Mouse (Mus musculus) ovary, postnatal 10 days (tissue): ENCODE data around the gene Gm49396.

Source experiments
- DNase-seq: peaks from one replicate; pipeline ENCODE4 v3.0.0; 2022; ENCODE audit warnings: low spot score

Gene Gm49396

GRCm38 (mm10) chr7:30563117-30563905 is at the start of gene Gm49396, which contains the start of the genes U2af1l4 and Psenen:
Gene Gm49396, plus strand, starts transcription at chr7:30563344.
Gene U2af1l4, plus strand, starts transcription at chr7:30563301.
Gene Psenen, minus strand, starts transcription at chr7:30563627.
- peak; percentile 83 for DNase-seq

GRCm38 (mm10) chr7:30515003-30515760 is 48.0 kb upstream of the Gm49396 start:
- no peak for DNase-seq

GRCm38 (mm10) chr7:30518325-30518724 is 44.8 kb upstream of the Gm49396 start:
- no peak for DNase-seq

- DNase-seq = no peak
These were observed 42.7 kb upstream of the Gm49396 start for GRCm38 (mm10) chr7:30520396-30520795.

GRCm38 (mm10) chr7:30520856-30521255 is 42.3 kb upstream of the Gm49396 start:
- DNase-seq = no peak

- DNase-seq = no peak
These were observed 40.3 kb upstream of the Gm49396 start for GRCm38 (mm10) chr7:30522871-30523270.

GRCm38 (mm10) chr7:30524487-30524886 is 38.7 kb upstream of the Gm49396 start:
- no peak for DNase-seq

GRCm38 (mm10) chr7:30525954-30526353 is 37.2 kb upstream of the Gm49396 start:
- DNase-seq = no peak

- DNase-seq = no peak
These were observed 36.7 kb upstream of the Gm49396 start for GRCm38 (mm10) chr7:30526399-30526798.

- no peak for DNase-seq
These were observed 36.2 kb upstream of the Gm49396 start for GRCm38 (mm10) chr7:30526981-30527380.

GRCm38 (mm10) chr7:30531291-30531815 is 31.8 kb upstream of the Gm49396 start:
- DNase-seq = no peak

- no peak for DNase-seq
These were observed 30.2 kb upstream of the Gm49396 start for GRCm38 (mm10) chr7:30532931-30533330.

- no peak for DNase-seq
These were observed 29.1 kb upstream of the Gm49396 start for GRCm38 (mm10) chr7:30533941-30534632.

- peak; percentile 85 for DNase-seq
These were observed 28.2 kb upstream of the Gm49396 start, which contains the start of gene Arhgap33 for GRCm38 (mm10) chr7:30534633-30535577. Gene Arhgap33, minus strand, starts transcription at chr7:30535060.

GRCm38 (mm10) chr7:30540572-30540971 is 22.6 kb upstream of the Gm49396 start:
- DNase-seq = no peak

- no peak for DNase-seq
These were observed 18.8 kb upstream of the Gm49396 start for GRCm38 (mm10) chr7:30544327-30544726.

- no peak for DNase-seq
These were observed 13.3 kb upstream of the Gm49396 start for GRCm38 (mm10) chr7:30549880-30550279.

- no peak for DNase-seq
These were observed 12.5 kb upstream of the Gm49396 start for GRCm38 (mm10) chr7:30550603-30551002.

GRCm38 (mm10) chr7:30551445-30552101 is 11.6 kb upstream of the Gm49396 start:
- no peak for DNase-seq
